Mouse (Mus musculus) yolk sac, embryonic 10.5 days (tissue): Measurements from ENCODE around the gene P2rx4.
A peak's percentile ranks its signal among the peaks of the same experiment; 100 is the strongest.

Experiments
- DNase-seq: peaks from one replicate; pipeline ENCODE4 v3.0.0-alpha.2; 2017; ENCODE audit warnings: low spot score

The P2rx4 gene

GRCm38 (mm10) chr5:122756680-122757079, 49.3 kb downstream of the P2rx4 start:
- DNase-seq = no peak

- no peak for DNase-seq
Observed at GRCm38 (mm10) chr5:122763271-122764031, 56.1 kb downstream of the P2rx4 start.

GRCm38 (mm10) chr5:122764032-122764464, 56.7 kb downstream of the P2rx4 start:
- no peak for DNase-seq

GRCm38 (mm10) chr5:122767283-122767682, 59.9 kb downstream of the P2rx4 start:
- no peak for DNase-seq

GRCm38 (mm10) chr5:122769101-122769568, 61.8 kb downstream of the P2rx4 start:
- DNase-seq = no peak

- no peak for DNase-seq
Observed at GRCm38 (mm10) chr5:122770304-122770703, 63.0 kb downstream of the P2rx4 start.

- DNase-seq = no peak
Observed at GRCm38 (mm10) chr5:122770806-122771261, 63.5 kb downstream of the P2rx4 start.

GRCm38 (mm10) chr5:122771428-122771827, 64.1 kb downstream of the P2rx4 start:
- DNase-seq = no peak

- DNase-seq = no peak
Observed at GRCm38 (mm10) chr5:122773756-122774155, 66.4 kb downstream of the P2rx4 start.

GRCm38 (mm10) chr5:122774743-122775611, 67.6 kb downstream of the P2rx4 start:
- DNase-seq = peak; percentile 57

GRCm38 (mm10) chr5:122775646-122776286, 68.4 kb downstream of the P2rx4 start:
- DNase-seq = no peak

GRCm38 (mm10) chr5:122777322-122777721, 70.0 kb downstream of the P2rx4 start:
- no peak for DNase-seq

GRCm38 (mm10) chr5:122778231-122779226, 71.2 kb downstream of the P2rx4 start:
- no peak for DNase-seq
